Mouse (Mus musculus) bone marrow, adult 2 months (tissue): Measurements from ENCODE around the gene Pdcd1.

Source experiments
- CTCF ChIP-seq: fragments of 200-500 bp; IDR thresholded peaks from 2 replicates; pipeline ENCODE4 v1.5.1; 2011; ENCODE audit warnings: low read length, control low read depth; ENCODE audit not compliant: control insufficient read depth, insufficient read depth
- POLR2A ChIP-seq: fragments of 200-500 bp; IDR thresholded peaks from 2 replicates; pipeline ENCODE4 v1.6.1; 2011; ENCODE audit warnings: low read depth, mild to moderate bottlenecking, control low read depth, low read length, borderline replicate concordance; ENCODE audit not compliant: control insufficient read depth

GRCm38 (mm10) chr1:94076702-94077101 lies 24.3 kb upstream of the Pdcd1 start:
- TF ChIP-seq CTCF (no peak), POLR2A (no peak)
